Mouse (Mus musculus): ENCODE measurements around the gene Clec4d. TPM values are rescaled to one million over a fixed set of nuclear protein-coding genes. Genes with fewer than 3 reads are reported as not detected.

The Clec4d gene
- polyA plus RNA-seq, 1 experiment: not detected

- no peak for TF ChIP-seq CTCF (IDR thresholded peaks at IDR 0.05; ENCODE audit: insufficient read depth, low read depth, low read length)
- TF ChIP-seq POLR2A (IDR thresholded peaks at IDR 0.05; ENCODE audit: insufficient read depth, low read depth, low read length): no peak
- Histone ChIP-seq H3K4me3 (ENCODE audit: insufficient read depth, low read depth, low read length) (no peak overlapping the region), H3K27ac (ENCODE audit: insufficient read depth, low read depth, low read length) (no peak overlapping the region), H3K4me1 (ENCODE audit: control insufficient read depth, insufficient read depth, low read length) (no peaks in the 10 kb centered on the region)
- 81% methylated on average over 4 of the region's 4 CpGs for WGBS
Observed at GRCm38 (mm10) chr6:123259889-123260603, 1.9 kb upstream of the Clec4d start.

- Histone ChIP-seq H3K4me3 (ENCODE audit: insufficient read depth, low read depth, low read length) (no peak overlapping the region), H3K4me1 (ENCODE audit: control insufficient read depth, insufficient read depth, low read length) (no peaks in the 10 kb centered on the region), H3K27ac (ENCODE audit: insufficient read depth, low read depth, low read length) (no peak overlapping the region)
- TF ChIP-seq POLR2A (IDR thresholded peaks at IDR 0.05; ENCODE audit: insufficient read depth, low read depth, low read length) (no peak), CTCF (IDR thresholded peaks at IDR 0.05; ENCODE audit: insufficient read depth, low read depth, low read length) (no peak)
- WGBS: 78% methylated on average over 1 of the region's 1 CpGs
Observed at GRCm38 (mm10) chr6:123260868-123261267, 1.0 kb upstream of the Clec4d start.

GRCm38 (mm10) chr6:123264194-123264593 is 2.3 kb downstream of the Clec4d start:
- Histone ChIP-seq H3K27ac (ENCODE audit: insufficient read depth, low read depth, low read length) (no peak overlapping the region), H3K4me3 (ENCODE audit: insufficient read depth, low read depth, low read length) (no peak overlapping the region), H3K4me1 (ENCODE audit: control insufficient read depth, insufficient read depth, low read length) (no peaks in the 10 kb centered on the region)
- WGBS: 92% methylated on average over 3 of the region's 3 CpGs
- TF ChIP-seq CTCF (IDR thresholded peaks at IDR 0.05; ENCODE audit: insufficient read depth, low read depth, low read length) (no peak), POLR2A (IDR thresholded peaks at IDR 0.05; ENCODE audit: insufficient read depth, low read depth, low read length) (no peak)

- H3K4me3 ChIP-seq (ENCODE audit: insufficient read depth, low read depth, low read length): no peak overlapping the region
- H3K4me1 ChIP-seq (ENCODE audit: control insufficient read depth, insufficient read depth, low read length): no peaks in the 10 kb centered on the region
- H3K27ac ChIP-seq (ENCODE audit: insufficient read depth, low read depth, low read length): no peak overlapping the region
- WGBS: 87% methylated on average over 4 of the region's 4 CpGs
- no peak for TF ChIP-seq CTCF (IDR thresholded peaks at IDR 0.05; ENCODE audit: insufficient read depth, low read depth, low read length)
- no peak for TF ChIP-seq POLR2A (IDR thresholded peaks at IDR 0.05; ENCODE audit: insufficient read depth, low read depth, low read length)
Observed at GRCm38 (mm10) chr6:123265809-123266208, 3.9 kb downstream of the Clec4d start.

GRCm38 (mm10) chr6:123266945-123267344 is 5.0 kb downstream of the Clec4d start:
- WGBS: 91% methylated on average over 5 of the region's 5 CpGs
- TF ChIP-seq CTCF (IDR thresholded peaks at IDR 0.05; ENCODE audit: insufficient read depth, low read depth, low read length) (no peak), POLR2A (IDR thresholded peaks at IDR 0.05; ENCODE audit: insufficient read depth, low read depth, low read length) (no peak)

GRCm38 (mm10) chr6:123279443-123279842 is 17.5 kb downstream of the Clec4d start:
- no peak overlapping the region for H3K4me3 ChIP-seq (ENCODE audit: insufficient read depth, low read depth, low read length)
- WGBS: 80% methylated on average over 2 of the region's 2 CpGs

More at GRCm38 (mm10) chr6:123266945-123267344, 5.0 kb downstream of the Clec4d start:
- no peak overlapping the region for H3K27ac ChIP-seq (ENCODE audit: insufficient read depth, low read depth, low read length)
- H3K4me1 ChIP-seq (ENCODE audit: control insufficient read depth, insufficient read depth, low read length): no peaks in the 10 kb centered on the region
- H3K4me3 ChIP-seq (ENCODE audit: insufficient read depth, low read depth, low read length): no peak overlapping the region

GRCm38 (mm10) chr6:123286311-123286710 is 24.4 kb downstream of the Clec4d start:
- 93% methylated on average over 2 of the region's 2 CpGs for WGBS
- no peaks in the 10 kb centered on the region for H3K4me1 ChIP-seq (ENCODE audit: control insufficient read depth, insufficient read depth, low read length)
- H3K27ac ChIP-seq (ENCODE audit: insufficient read depth, low read depth, low read length): no peak overlapping the region
- TF ChIP-seq POLR2A (IDR thresholded peaks at IDR 0.05; ENCODE audit: insufficient read depth, low read depth, low read length) (no peak), CTCF (IDR thresholded peaks at IDR 0.05; ENCODE audit: insufficient read depth, low read depth, low read length) (no peak)
- no peak overlapping the region for H3K4me3 ChIP-seq (ENCODE audit: insufficient read depth, low read depth, low read length)

More at GRCm38 (mm10) chr6:123279443-123279842, 17.5 kb downstream of the Clec4d start:
- no peak for TF ChIP-seq POLR2A (IDR thresholded peaks at IDR 0.05; ENCODE audit: insufficient read depth, low read depth, low read length)
- no peak for TF ChIP-seq CTCF (IDR thresholded peaks at IDR 0.05; ENCODE audit: insufficient read depth, low read depth, low read length)
- Histone ChIP-seq H3K4me1 (ENCODE audit: control insufficient read depth, insufficient read depth, low read length) (no peaks in the 10 kb centered on the region), H3K27ac (ENCODE audit: insufficient read depth, low read depth, low read length) (no peak overlapping the region)

GRCm38 (mm10) chr6:123288931-123289330 is 27.0 kb downstream of the Clec4d start:
- no peak for TF ChIP-seq CTCF (IDR thresholded peaks at IDR 0.05; ENCODE audit: insufficient read depth, low read depth, low read length)
- no peak for TF ChIP-seq POLR2A (IDR thresholded peaks at IDR 0.05; ENCODE audit: insufficient read depth, low read depth, low read length)
- 88% methylated on average over 10 of the region's 10 CpGs for WGBS
- Histone ChIP-seq H3K4me1 (ENCODE audit: control insufficient read depth, insufficient read depth, low read length) (no peaks in the 10 kb centered on the region), H3K27ac (ENCODE audit: insufficient read depth, low read depth, low read length) (no peak overlapping the region), H3K4me3 (ENCODE audit: insufficient read depth, low read depth, low read length) (no peak overlapping the region)

GRCm38 (mm10) chr6:123289753-123290152 is 27.8 kb downstream of the Clec4d start, which contains the start of gene Clec4e:
Clec4e (minus strand) TSS chr6:123289870.
- no peak within 1 kb of the TSS for H3K4me3 ChIP-seq (ENCODE audit: insufficient read depth, low read depth, low read length)
- H3K27ac ChIP-seq (ENCODE audit: insufficient read depth, low read depth, low read length): no peak within 1 kb of the TSS
- TF ChIP-seq CTCF (IDR thresholded peaks at IDR 0.05; ENCODE audit: insufficient read depth, low read depth, low read length) (no peak), POLR2A (IDR thresholded peaks at IDR 0.05; ENCODE audit: insufficient read depth, low read depth, low read length) (no peak)
- WGBS: 76% methylated on average over 4 of the region's 4 CpGs
- no peaks in the 10 kb centered on the region for H3K4me1 ChIP-seq (ENCODE audit: control insufficient read depth, insufficient read depth, low read length)

Measured in olfactory bulb, adult 2 months (tissue).